Mouse (Mus musculus) heart, adult 9 months (tissue): ENCODE measurements around the gene Cryaa.
"Not testable (repeated sequence)": the region's sequence is repeated elsewhere in the genome, so short reads cannot be mapped to it uniquely, and the experiment has no call there.

Source experiments
- DNase-seq, 2 experiments: peaks; one replicate each; pipeline ENCODE4 v3.0.0; 2022; ENCODE audit warnings: low spot score in 2 of 2

Gene Cryaa

DNA sequence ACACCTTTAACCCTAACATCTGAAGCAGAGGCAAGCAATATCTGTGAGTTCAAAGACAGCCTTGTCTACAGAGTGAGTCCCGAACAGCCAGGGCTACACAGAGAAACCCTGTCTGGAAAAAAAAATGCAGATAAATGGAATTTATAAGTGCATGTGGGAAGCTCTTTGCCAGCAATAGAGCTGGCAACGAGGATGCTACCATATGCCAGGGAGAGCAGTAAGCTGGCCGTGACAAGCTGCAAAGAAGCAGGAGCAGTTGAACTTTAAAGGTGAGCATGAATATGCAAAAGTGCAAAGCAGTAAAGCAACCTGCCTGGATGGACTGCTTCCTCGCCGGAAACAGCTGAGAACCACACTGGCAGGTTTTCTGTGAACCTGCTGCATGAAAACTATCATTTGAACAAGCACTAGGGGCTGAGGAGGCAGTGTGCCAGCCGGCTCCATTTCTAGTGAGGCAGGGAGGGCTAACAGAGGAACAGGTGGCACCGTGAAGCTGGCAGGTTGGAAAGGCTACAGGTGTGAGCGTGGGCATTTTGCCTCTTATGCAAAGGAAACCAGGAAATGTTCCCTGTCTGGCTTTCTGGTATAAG, 16.9 kb upstream of the Cryaa start:
- no peak for DNase-seq

DNA sequence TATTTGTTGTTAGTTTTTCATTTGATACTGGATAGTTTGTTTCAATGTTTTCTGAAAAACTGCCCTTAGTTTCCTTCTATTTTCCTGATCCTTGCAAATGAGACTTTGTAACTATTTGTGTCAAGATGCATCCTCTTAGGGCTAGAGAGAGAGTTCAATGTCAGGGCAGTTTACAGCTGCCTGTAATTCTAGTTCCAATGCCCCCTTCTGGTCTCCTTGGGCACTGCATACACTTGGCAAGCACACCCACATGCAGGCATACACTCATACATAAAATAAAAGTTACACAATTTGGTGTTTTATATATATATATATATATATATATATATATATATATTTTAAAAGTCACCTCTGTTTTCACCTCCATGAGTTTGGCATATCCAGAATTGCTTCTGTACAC, 14.8 kb upstream of the Cryaa start:
- DNase-seq: no peak

DNA sequence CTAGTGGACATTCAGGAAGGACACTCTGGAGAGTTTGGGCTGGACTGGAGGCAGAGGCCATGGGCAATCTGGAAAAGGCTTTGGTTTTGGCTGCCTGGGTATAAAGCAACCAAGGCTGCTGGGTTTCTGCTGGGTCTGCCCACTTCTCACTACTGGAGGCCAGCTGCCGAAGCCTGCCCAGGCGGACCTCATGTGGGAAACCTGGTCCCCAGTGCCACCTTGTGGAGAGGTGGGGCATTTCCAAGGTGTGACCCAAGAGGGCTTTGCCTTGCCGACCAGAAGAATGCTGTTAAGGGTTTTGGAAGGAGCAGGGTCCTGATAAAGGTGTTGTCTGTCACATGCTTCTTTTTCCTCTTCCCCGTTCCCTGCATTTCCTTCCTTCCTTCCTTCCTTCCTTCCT, 12.8 kb upstream of the Cryaa start:
- DNase-seq: peak; percentile 43 to 69

DNA sequence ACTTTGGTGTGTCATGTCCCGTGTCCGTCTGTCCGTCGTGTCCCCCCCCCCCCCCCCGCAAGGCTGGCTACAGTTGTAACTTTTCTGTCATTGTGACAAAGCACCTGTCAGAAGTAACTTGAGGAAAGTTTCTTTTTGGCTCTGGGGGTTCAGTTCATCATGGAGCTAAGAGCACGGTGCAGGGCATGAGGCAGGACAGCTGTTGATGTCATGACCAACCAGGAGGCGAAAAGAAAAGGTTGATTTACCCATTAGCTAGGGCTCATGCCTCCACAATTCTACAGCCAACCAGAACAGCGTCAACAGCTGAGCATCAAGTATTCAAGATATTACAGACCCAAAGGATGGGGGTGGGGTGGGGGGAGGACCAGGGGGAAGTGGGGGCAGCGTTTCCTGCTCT, 9.3 kb upstream of the Cryaa start:
- DNase-seq: no peak

DNA sequence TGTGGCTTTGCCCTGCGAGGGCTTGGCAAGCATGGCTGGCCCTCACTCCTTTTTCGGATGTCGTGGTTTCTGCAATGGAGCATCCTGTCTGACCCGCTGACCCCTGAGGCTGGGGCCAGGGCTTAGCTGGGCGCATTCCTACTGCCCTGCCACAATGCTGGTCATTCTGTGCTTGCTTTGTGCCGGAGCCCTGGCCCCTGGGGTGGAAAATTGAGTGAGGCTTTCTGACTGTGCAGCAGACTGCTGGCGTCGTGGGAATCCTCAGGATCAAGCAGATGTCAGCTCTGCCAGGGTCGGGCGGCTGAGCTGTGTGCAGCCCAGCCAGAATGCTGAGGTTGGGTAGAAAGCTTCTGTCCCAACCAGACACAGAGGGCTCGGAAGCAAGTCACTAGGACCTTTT, 7.4 kb upstream of the Cryaa start:
- DNase-seq: no peak

DNA sequence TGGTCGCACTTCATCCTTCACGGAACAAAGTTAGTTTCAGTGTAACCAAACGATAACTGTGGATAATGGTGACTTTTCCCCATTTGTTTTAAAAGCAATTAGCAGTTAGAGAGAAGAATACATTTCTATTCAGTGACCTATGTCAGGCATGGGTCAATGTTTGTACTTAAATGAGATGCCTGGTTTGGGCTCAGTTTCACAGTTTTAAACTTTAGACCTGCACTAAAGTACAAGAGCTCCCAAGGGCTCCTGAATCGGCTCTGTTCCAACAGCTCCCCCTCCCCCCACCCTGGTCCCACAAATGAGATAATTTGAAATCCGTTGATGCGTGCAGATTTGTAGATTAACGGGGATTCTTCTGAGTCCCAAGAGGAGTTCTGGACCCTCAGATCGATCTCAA, 5.9 kb upstream of the Cryaa start:
- DNase-seq: no peak

DNA sequence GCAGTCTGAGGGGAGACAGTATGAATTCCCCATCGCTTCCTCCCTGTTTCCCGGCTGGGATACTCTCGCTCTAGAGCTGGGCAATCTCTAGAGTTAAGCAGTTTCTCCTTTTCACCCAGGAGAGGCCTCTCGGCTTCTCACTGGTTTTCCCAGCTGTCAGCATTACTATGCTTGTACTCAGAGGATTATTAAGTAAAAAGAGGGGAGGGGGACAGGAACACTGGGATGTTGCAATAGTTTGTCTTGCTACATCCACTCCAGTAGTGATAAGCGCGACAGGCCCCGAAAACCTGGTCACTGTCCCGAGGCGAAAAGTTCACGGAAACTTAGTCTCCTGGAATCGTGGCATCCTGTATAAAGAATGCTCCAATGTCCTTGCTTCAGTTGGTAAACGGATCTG, 5.3 kb upstream of the Cryaa start:
- no peak for DNase-seq

DNA sequence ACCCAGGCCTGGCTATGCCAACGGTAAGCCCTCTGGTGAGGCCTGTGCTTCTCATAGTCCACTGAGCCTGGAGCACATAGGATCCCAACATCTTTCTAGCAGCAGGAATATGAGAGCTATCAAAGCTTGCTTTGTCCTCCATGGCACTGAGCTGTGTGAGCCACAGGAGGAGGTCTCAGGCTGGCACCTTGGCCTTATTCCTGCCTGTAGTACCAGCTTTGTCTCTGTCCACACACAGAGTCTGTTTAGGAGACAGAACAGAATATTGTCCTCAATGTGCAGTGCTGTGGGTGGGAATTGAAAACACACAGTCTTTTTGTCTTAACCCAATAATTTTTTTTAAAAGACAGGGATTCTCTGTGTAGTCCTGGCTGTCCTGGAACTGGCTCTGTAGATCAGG, 3.2 kb upstream of the Cryaa start:
- DNase-seq: no peak

DNA sequence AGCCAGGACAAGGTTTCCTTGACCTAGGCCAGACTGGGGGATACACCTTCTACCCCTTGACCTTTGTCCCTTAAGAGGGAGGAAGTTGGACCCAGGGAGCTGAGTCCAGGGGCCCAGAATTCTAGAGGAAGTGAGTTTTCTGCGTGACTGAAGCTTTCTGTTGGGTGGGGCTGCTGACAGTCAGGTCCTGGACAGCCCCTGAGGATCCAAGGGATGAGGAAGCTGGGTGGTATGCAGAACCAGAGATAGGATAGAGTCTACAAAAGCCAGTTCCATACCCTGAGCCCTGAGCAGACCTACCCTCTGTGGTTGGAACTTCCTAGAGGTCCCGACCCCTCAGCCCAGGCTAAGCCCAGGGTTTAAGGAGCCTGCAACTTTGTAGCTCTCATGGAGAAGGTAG, 2.8 kb downstream of the Cryaa start:
- DNase-seq: no peak

DNA sequence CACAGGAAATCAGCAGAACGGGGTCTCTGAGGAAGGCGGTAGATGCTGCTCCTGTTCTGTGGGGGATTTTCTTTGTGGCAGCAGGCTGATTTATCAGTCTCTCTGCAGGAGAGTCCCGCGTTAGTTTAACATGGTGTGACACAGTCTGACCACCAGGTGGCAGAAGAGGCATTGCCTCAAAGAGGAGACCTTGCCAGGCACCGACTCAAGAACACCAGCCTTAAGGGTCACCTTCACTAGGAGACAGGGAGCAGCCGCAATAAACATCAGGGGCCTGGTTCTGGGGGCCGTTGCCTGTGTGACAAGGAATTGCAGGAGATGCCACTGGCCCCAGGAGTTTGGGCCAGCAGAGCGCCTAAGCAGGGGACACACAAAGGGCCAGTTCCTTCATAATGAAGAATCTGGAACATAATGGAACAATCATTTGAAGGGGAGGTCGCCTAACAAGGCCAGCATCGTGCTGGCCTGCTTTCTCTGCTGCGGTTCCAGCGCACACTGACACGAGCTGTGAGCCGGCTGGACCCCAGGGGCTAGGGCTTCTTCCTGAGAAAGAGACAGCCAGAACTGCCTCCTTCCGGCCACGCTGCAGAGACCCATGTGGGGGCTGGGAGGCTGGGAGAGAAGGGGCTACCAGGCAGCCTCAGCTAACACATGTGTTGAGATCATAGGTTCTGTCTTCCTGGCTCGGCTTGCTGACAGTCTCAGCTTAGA, 8.1 kb downstream of the Cryaa start:
- peak; percentile 64 to 87 for DNase-seq

DNA sequence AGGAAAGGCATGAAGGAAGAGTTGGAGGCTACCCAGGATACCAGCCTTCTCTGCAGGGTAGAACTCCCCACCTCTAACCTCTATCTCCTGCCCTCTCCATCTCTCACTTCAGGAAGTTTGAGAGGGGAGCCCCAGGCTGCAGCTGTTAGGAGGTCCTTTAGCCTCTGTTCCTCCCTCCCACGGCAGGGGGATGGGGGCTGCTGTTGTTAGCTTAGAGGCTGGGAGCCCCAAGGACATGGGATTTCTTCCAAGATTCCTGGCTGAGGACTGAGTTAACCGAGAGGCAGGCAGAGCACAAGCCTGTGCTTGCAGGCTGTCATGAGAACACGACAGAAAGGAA, 8.6 kb downstream of the Cryaa start:
- peak in 1 of 2 experiments; percentile 14 for DNase-seq

DNA sequence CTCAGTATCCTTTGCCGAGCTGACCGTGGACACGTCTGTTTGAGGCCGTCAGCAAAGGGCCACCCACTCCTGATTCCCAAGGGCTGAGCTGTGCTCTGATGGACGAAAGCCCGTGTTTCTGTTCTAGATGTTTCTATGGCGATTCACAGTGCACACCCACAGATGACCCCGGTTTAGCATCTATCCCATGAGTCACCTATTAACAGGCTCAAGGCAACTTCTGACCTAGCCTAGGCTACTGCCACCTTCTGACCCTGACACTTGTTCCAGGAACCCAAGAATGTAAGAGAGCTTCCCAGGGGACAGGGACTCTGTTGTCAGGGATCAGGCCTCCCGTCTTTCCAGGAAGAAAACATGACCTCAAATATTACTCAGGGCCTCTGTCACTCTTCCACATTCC, 10.5 kb downstream of the Cryaa start:
- DNase-seq: peak; percentile 40 to 45

DNA sequence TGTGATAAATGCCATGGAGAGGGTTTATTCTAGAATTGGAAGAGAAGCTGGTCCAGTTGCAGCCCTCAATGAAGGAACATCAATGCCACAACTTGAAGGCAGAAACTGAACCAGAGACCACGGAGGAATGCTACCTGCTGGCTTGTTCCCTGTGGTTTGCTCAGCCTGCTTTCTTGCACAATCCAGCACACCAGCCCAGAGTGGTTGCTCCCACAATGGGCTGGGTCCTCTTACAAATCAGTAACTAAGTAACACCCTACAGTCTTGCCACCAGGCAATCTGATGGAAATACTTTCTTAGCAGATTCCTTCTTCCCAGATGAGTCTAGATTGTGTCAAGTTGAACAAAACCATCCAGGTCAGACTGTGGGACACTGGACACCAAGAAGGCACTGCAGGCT, 12.0 kb downstream of the Cryaa start:
- no peak for DNase-seq

DNA sequence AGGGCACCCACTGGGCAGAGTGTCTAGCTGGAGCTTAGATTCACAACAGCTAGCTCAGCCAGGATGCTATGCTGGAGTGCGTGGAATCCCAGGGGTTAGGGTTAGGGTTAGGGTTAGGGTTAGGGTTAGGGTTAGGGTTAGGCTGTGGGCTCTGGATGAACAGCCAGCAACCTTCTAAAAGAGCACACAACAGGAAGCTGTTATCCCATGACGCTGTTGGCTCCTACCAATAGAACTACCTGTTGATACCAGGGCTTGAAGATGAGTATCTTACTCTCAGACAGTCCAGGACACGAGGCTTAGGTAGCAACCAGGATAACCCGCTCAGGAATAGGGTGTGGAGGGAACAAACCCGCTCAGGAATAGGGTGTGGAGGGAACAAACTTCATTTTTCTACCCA, 15.3 kb downstream of the Cryaa start:
- no peak for DNase-seq

DNA sequence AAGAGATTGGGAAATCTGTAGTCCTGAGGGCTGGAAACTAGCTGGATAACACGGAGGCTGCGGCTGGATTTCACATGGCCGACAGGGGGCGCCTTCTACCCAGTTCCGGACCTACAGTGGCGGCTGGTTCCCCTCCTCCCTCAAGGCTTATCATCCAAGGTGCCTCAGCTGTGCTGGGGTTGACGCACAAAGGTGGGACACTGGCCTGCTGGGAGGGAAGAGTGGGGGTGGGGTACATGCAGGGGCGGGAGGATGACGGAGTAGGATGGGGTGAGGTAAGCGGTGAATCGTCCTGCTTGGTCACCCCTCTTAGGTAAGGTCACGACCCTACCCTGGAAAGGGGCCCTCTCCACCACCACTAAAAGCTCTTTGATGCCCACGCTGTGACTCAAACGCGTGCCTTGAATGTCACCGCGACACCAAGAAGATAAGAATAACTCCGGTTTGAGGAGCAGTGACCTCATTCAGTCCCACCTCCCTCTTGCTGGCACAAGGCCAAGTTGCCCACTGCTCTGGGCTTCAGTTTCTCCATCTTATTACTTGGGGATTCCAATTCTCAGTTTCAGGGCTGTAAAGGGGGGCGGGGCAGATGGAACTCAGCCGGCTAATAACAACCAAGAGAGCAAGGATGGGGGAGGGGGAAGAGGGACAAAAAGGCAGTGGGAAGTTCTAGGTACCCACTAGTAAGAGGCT, 15.9 kb downstream of the Cryaa start:
- DNase-seq: peak; percentile 44 to 80

DNA sequence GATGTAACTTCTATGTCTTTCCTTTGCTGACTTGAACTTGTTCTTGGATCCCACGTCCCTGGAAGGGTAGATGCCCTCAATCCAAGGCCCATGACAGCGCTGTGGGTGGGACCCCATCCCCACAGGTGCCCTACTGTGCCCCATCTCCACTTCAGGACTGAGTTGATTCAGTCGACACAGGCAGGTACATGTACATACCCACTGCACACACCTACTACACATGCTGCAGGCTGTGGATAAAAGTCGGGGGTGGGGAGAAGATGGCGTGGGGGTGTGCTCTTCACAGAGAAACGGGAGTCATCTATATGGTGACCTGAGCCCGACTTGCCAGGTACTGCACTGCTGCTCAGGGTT, 16.4 kb downstream of the Cryaa start:
- no peak for DNase-seq

DNA sequence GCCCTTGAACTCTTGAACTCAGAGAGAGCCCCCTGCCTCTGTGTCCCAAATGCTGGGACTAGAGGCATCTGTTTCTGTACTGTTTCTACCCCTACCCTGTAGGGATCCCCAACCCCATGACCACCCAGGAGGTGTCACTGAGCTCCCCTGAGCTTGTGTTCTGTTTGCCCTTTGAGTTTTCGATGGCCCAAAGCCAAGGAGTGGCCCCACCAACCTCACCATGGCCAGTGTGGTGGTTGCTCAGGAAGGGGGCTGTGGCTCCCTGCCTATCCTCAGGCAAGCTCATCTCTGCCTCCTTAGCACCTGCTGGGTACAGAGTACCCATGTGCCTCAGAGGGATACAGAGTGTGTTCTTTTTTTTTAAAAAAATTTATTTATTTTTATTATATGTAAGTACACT, 17.3 kb downstream of the Cryaa start:
- no peak for DNase-seq

DNA sequence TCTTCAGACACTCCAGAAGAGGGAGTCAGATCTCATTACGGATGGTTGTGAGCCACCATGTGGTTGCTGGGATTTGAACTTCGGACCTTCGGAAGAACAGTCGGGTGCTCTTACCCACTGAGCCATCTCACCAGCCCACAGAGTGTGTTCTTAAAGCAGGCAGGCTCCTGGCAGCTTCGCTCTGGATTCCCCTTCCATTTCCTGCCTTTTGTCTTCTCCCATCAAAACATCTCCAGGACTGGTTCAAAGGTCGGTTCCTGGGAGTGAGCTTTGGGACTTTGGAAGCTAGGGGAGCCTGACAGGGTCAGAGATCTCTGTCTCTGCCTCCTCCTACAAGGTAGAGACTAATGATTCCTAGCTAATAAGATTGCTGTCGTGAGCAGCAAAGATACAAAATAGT, 17.7 kb downstream of the Cryaa start:
- DNase-seq: not testable (repeated sequence)

DNA sequence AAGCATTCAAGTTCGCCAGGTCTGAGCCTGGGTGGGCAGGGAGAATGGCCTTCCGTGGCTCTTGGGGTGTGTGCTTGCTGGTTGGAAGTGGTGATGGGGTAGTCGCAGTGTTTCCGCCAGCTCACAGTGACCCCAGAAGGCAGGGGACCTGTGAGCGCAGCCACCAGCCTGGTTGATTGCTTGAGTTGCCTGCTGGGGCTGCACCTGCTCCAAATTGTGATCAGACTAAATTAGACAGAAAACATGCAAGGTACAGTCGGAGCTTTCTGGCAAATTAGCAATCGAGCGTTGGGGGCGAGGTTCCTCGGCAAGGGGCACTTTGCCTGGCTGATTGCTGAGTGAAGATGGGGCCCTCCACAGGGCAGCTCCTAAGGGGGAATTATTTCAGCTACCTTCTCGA, 20.7 kb downstream of the Cryaa start:
- DNase-seq: no peak

DNA sequence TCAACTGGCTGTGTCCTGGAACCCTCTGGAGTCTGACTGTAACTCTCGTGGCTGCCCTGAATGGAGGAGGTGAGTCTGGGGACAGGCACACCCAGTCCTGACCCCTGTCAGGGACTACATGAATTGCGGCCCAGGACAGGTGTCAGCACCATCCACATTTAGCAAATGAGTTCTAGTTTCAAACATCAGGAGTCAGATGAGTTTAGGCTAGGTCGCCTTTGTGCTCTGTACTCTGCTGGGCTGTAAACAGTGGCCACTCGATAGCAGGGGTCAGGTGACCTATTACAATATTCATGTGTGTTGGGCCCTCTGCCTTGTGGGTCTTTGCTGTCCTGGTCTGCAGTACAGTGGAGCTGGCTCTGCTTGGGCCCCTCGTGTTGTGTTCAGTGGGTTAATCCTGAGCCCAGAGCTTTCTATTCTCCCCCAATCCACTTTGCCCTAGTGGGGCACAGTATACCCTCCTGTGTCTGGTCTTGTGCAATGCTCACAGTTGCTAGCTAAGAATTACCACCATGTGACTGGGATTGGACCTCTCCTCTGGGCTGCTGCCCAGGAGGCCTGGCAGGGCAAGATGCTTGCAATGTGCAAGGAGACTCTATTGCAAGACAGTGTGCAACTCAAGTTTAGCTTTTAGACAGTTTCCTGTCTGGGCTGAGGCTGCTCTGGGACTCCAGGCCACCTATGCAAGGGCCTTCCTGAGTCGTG, 25.8 kb downstream of the Cryaa start:
- peak; percentile 68 to 76 for DNase-seq

DNA sequence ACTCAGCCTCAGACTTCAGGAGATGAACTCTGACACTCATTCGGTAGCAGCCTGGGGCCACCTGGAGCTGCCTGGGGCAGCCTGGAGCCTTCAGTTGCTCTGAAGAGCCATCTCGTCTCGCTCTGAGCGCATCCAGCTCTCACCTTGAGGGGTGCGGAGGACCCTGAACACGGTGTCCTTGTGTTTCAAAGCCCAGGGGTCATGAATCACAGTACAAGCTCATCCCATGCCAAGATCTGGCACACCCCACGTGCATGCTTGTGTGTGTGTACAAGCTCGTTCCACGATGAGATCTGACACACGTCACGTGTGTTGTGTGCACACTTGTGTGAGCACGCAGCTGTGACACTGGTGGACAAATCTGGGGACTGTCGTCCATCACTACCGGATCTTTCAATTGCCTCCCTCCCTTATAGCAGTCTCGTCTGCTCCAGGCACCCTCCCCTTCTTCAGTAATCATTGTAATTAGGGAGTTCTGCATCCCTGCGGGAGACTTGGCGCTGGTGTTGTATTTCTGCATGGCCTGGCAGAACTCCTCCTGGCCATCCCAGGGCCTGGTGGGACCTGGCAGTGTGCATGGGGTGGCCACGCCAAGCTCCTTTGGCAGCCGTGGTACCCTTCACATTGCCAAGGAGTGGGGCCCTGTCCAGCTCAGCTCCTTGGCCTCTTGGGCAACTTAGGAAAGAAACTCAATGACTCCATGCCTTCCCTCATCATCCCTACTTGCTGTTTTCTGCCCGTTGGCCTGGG, 27.8 kb downstream of the Cryaa start:
- DNase-seq: peak in 1 of 2 experiments; percentile 24

DNA sequence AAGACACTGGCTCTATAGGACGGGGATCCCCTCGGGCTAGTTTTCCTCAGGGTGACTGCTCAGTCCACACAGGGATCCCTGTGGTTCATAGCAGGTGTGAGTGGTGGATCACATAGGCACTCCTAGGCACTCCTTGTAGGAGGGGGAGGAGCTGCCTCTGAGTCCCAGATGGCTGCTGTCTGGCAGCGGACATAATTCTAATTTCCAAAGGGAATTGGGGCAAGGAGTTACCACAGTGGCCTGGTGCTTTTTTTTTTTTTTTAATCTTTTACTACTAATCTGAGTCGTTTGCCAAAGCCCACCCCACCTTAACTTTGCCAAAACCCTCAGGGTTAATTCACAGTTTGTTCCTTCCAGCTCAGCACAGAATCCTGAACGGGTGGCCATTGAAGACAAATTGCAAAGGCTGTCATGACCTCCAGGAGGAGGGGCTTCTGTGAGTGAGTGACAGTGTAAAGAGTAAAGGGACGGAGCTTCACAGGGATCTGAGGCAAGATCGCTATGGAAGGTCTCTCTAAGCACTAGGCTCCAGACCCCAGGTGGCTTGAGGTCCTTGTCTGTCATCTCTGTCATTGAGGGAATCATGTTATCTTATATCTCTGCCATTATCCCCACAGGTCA, 31.6 kb downstream of the Cryaa start:
- no peak for DNase-seq
